Mouse (Mus musculus) C2C12 (cell line): Measurements from ENCODE around the gene A530016L24Rik.

ENCODE experiments used
- CEBPB ChIP-seq: IDR thresholded peaks from one replicate; pipeline ENCODE4 v1.6.1; 2011; ENCODE audit warnings: low read depth, mild to moderate bottlenecking, control low read depth, moderate library complexity
- CTCF ChIP-seq: IDR thresholded peaks from one replicate; pipeline ENCODE4 v1.5.1; 2011; ENCODE audit not compliant: control insufficient read depth, insufficient read depth, insufficient read length
- MAX ChIP-seq: IDR thresholded peaks from one replicate; pipeline ENCODE4 v1.6.1; 2011; ENCODE audit warnings: mild to moderate bottlenecking, control low read depth
- MYOD1 ChIP-seq: IDR thresholded peaks from one replicate; pipeline ENCODE4 v1.6.1; 2011; ENCODE audit warnings: low read depth; ENCODE audit not compliant: control insufficient read depth, insufficient read length
- MYOG ChIP-seq: IDR thresholded peaks from one replicate; pipeline ENCODE4 v1.6.1; 2011; ENCODE audit not compliant: control insufficient read depth, insufficient read length; ENCODE audit errors: extremely low read depth
- USF1 ChIP-seq: IDR thresholded peaks from one replicate; pipeline ENCODE4 v1.6.1; 2011; ENCODE audit warnings: low read depth, mild to moderate bottlenecking, control low read depth, moderate library complexity

DNA sequence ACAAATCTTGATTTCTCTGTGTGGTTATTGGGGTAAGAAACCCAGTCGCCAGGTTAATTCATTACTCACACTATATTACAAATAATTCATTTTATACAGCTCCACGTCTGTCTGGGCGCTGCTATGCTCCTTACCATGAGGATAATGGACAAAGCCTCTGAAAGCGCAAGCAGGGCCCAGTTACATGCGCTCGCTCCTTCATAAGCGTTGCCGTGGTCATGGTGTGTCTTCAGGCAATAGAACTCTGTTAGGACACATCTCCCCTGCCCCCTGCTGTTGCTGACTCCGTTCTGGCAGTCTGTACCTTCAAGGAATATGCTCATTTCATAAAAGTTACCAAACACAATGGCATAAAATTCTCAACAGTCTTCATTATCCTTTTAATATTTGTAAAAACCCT is 37.4 kb upstream of the A530016L24Rik start:
- TF ChIP-seq MYOG (no peak), CTCF (no peak), MAX (no peak), CEBPB (no peak), MYOD1 (no peak), USF1 (no peak)
